8 mouse cellular contexts compared by ENCODE assay signal in genomic region chr11:85382055-85382454, GRCm38 (mm10). TPM values are rescaled to one million over a fixed set of nuclear protein-coding genes. Genes with fewer than 3 reads are reported as not detected.
DNase-seq lines count a peak whose midpoint lies in the region; ATAC-seq and TF ChIP-seq lines count a peak whose summit lies in the region.
"Had no signal": no experiment of that assay in that cellular context is flagged by ENCODE, and none has a peak within 500 bp of the region (broad histone marks: within the 10 kb centered on the region; RNA-seq: fewer than 3 reads in every experiment).

No protein-coding gene starts in this region.

- no peak overlapping the region for H3K9ac ChIP-seq in embryonic facial prominence, embryonic 14.5 days (ENCODE audit: low read depth, low read length)
- no peak overlapping the region for H3K9ac ChIP-seq in heart, embryonic 12.5 days
- H3K9ac ChIP-seq: neural tube, embryonic 12.5 days had no signal

- H3K4me2 ChIP-seq in embryonic facial prominence, embryonic 14.5 days (ENCODE audit: low read depth, low read length): no peak overlapping the region
- no peak overlapping the region for H3K4me2 ChIP-seq in heart, embryonic 12.5 days
- H3K4me2 ChIP-seq: neural tube, embryonic 12.5 days had no signal

- H3K27ac ChIP-seq in bone marrow, adult 2 months (ENCODE audit: control insufficient read depth, insufficient read depth, low read depth, low read length, poor library complexity): no peak overlapping the region
- no peak overlapping the region for H3K27ac ChIP-seq in embryonic facial prominence, embryonic 14.5 days (replicated peaks; ENCODE audit: low read depth, low read length)
- H3K27ac ChIP-seq in heart, embryonic 12.5 days (ENCODE audit: poor library complexity, severe bottlenecking): no peak overlapping the region
- no peak overlapping the region for H3K27ac ChIP-seq in small intestine, adult 2 months (ENCODE audit: insufficient read depth, low read depth, low read length)
- H3K27ac ChIP-seq: neural tube, embryonic 12.5 days had no signal

- TF ChIP-seq CTCF in bone marrow, adult 2 months (IDR thresholded peaks at IDR 0.05; ENCODE audit: control insufficient read depth, insufficient read depth, low read length): peak; percentile 83
- peak; percentile 73; the same call in 1 of the 2 replicates for TF ChIP-seq CTCF in small intestine, adult 2 months (IDR thresholded peaks at IDR 0.05; ENCODE audit: extremely low read depth, insufficient read length, insufficient replicate concordance, low read depth, low read length)

- ATAC-seq in embryonic facial prominence, embryonic 14.5 days (ENCODE audit: low read depth): peak; percentile 82
- peak; percentile 68; the same call in 1 of the 2 replicates for ATAC-seq in heart, embryonic 12.5 days (ENCODE audit: insufficient number of reproducible peaks, low FRiP score)

- no peak for TF ChIP-seq POLR2A in bone marrow, adult 2 months (IDR thresholded peaks at IDR 0.05; ENCODE audit: borderline replicate concordance, control insufficient read depth, low read depth, low read length)
- TF ChIP-seq POLR2A in small intestine, adult 2 months (IDR thresholded peaks at IDR 0.05; ENCODE audit: low read depth, low read length): no peak

- no peak overlapping the region for H3K4me3 ChIP-seq in bone marrow, adult 2 months (replicated peaks; ENCODE audit: control insufficient read depth, low read depth, low read length)
- H3K4me3 ChIP-seq in embryonic facial prominence, embryonic 14.5 days (ENCODE audit: low read depth, low read length): no peak overlapping the region
- H3K4me3 ChIP-seq in heart, embryonic 12.5 days: no peak overlapping the region
- no peak overlapping the region for H3K4me3 ChIP-seq in small intestine, adult 2 months (ENCODE audit: low read depth, low read length)
- H3K4me3 ChIP-seq: neural tube, embryonic 12.5 days had no signal

- DNase-seq in MEL-GATA-1-ER (ENCODE audit: extremely low read depth, low read depth): peak; percentile 29
- peak; percentile 80 for DNase-seq in embryonic facial prominence, embryonic 14.5 days (ENCODE audit: low spot score)
- peak; percentile 56 for DNase-seq in layer of hippocampus, adult 9-11 months
- DNase-seq in lung, postnatal 14 days: peak; percentile 78

- H3K27me3 ChIP-seq in embryonic facial prominence, embryonic 14.5 days (replicated peaks; ENCODE audit: control insufficient read depth, insufficient read depth, low read length): no peaks in the 10 kb centered on the region
- H3K27me3 ChIP-seq in heart, embryonic 12.5 days (replicated peaks): no peaks in the 10 kb centered on the region
- no peaks in the 10 kb centered on the region for H3K27me3 ChIP-seq in small intestine, adult 2 months (ENCODE audit: control insufficient read depth, insufficient read depth, low read length)
- H3K27me3 ChIP-seq: neural tube, embryonic 12.5 days had no signal

- no peaks in the 10 kb centered on the region for H3K4me1 ChIP-seq in bone marrow, adult 2 months (ENCODE audit: control insufficient read depth, insufficient read depth, low read length)
- H3K4me1 ChIP-seq in embryonic facial prominence, embryonic 14.5 days (ENCODE audit: control insufficient read depth, insufficient read depth, low read length): no peaks in the 10 kb centered on the region
- H3K4me1 ChIP-seq in heart, embryonic 12.5 days (replicated peaks): peaks cover 3% of the 10 kb centered on the region; the same call in 1 of the 2 replicates
- no peaks in the 10 kb centered on the region for H3K4me1 ChIP-seq in small intestine, adult 2 months (ENCODE audit: control insufficient read depth, insufficient read depth, insufficient read length, low read length)
- H3K4me1 ChIP-seq: neural tube, embryonic 12.5 days had no signal

- H3K36me3 ChIP-seq in embryonic facial prominence, embryonic 14.5 days (ENCODE audit: control insufficient read depth, insufficient read depth, low read length): no peaks in the 10 kb centered on the region
- no peaks in the 10 kb centered on the region for H3K36me3 ChIP-seq in heart, embryonic 12.5 days
- H3K36me3 ChIP-seq in small intestine, adult 2 months (ENCODE audit: control insufficient read depth, insufficient read depth, low read length): no peaks in the 10 kb centered on the region
- H3K36me3 ChIP-seq: neural tube, embryonic 12.5 days had no signal

- 25% methylated on average over 4 of the region's 4 CpGs for WGBS in bone marrow, adult 2 months
- 13% methylated on average over 4 of the region's 4 CpGs for WGBS in embryonic facial prominence, embryonic 14.5 days
- 14% methylated on average over 4 of the region's 4 CpGs for WGBS in heart, embryonic 12.5 days
- 10% methylated on average over 4 of the region's 4 CpGs for WGBS in small intestine, adult 2 months

- H3K9me3 ChIP-seq in embryonic facial prominence, embryonic 14.5 days (ENCODE audit: control insufficient read depth, low read length): no peaks in the 10 kb centered on the region
- H3K9me3 ChIP-seq in heart, embryonic 12.5 days (replicated peaks): no peaks in the 10 kb centered on the region
- H3K9me3 ChIP-seq: neural tube, embryonic 12.5 days had no signal

RNA-seq across cellular contexts. Expression of gene Bcas3, which starts 29.1 kb away (rescaled TPM):
- polyA plus RNA-seq in bone marrow, adult 2 months (2011; ENCODE audit: insufficient read depth, insufficient read length, low replicate concordance, missing spikeins): 19.5 and 21.1 TPM in 2 replicates
- polyA plus RNA-seq in embryonic facial prominence, embryonic 14.5 days (2014; fragmentation: Nextera tagmentation; extraction: Ambion mirVana): 28.0 and 32.9 TPM in 2 replicates
- polyA plus RNA-seq in heart, embryonic 12.5 days (2016; fragmentation: Nextera tagmentation; extraction: Ambion mirVana): 16.1 and 20.6 TPM in 2 replicates
- 13.2 and 32.1 TPM in 2 replicates for polyA plus RNA-seq in small intestine, adult 2 months (2012; rRNA removed)

Comparison
In these comparisons a context has a peak if more than half of its experiments do, and no peak if none do; other contexts are left out.
1. DNase-seq: peak in every context shown above with its lines; median percentile 80 in embryonic facial prominence, embryonic 14.5 days; 78 in lung, postnatal 14 days; 56 in layer of hippocampus, adult 9-11 months; 29 in MEL-GATA-1-ER.